Mouse (Mus musculus) forebrain, embryonic 16.5 days (tissue): ENCODE measurements at regions not wholly inside any gene's neighbourhood (a gene's known extent, or its start where the extent isn't known, plus 50 kb on each side); places are given as distances from the start of the nearest gene placed in this dataset.

Experiments
- ATAC-seq: fragments of 200-750 bp; cut with Nextera tagmentation; 2 replicates; pipeline ENCODE4 v1.8.0; 2017; ENCODE audit warnings: mild to moderate bottlenecking, moderate library complexity
- H3K27ac ChIP-seq: fragments of 300-500 bp; sonication (generic); 2 replicates; pipeline ENCODE4 v1.5.1; 2014; ENCODE audit warnings: low read length, control low read depth
- H3K27me3 ChIP-seq: fragments of 300-500 bp; sonication (generic); replicated peaks from 2 replicates; pipeline ENCODE4 v1.6.1; 2014; ENCODE audit warnings: low read length; ENCODE audit not compliant: control insufficient read depth, insufficient read depth
- H3K36me3 ChIP-seq: fragments of 300-500 bp; sonication (generic); 2 replicates; pipeline ENCODE4 v1.6.1; 2014; ENCODE audit not compliant: control insufficient read depth, insufficient read depth
- H3K4me1 ChIP-seq: fragments of 300-500 bp; sonication (generic); replicated peaks from 2 replicates; pipeline ENCODE4 v1.6.1; 2014; ENCODE audit warnings: low read length; ENCODE audit not compliant: control insufficient read depth, insufficient read depth
- H3K4me2 ChIP-seq: fragments of 300-500 bp; sonication (generic); 2 replicates; pipeline ENCODE4 v1.6.1; 2014; ENCODE audit warnings: mild to moderate bottlenecking, low read length, control low read depth
- H3K4me3 ChIP-seq: fragments of 300-500 bp; sonication (generic); replicated peaks from 2 replicates; pipeline ENCODE4 v1.5.1; 2014; ENCODE audit warnings: mild to moderate bottlenecking, low read length, control low read depth
- H3K9ac ChIP-seq: fragments of 300-500 bp; sonication (generic); replicated peaks from 2 replicates; pipeline ENCODE4 v1.6.1; 2014; ENCODE audit warnings: low read depth, low read length, control low read depth
- H3K9me3 ChIP-seq: fragments of 300-500 bp; sonication (generic); 2 replicates; pipeline ENCODE4 v1.6.1; 2016; ENCODE audit warnings: low read length; ENCODE audit not compliant: control insufficient read depth
- WGBS: fragments of 180-500 bp; shearing (Covaris S2); extraction: QIAGEN DNeasy Blood & Tissue Kit; methylation state at CpG from one replicate; pipeline ENCODE4 v1.1.7; 2014; 5-methylcytosine and 5-hydroxymethylcytosine counted together

- Histone ChIP-seq H3K9me3 (no peaks in the 10 kb centered on the region), H3K36me3 (no peaks in the 10 kb centered on the region), H3K27ac (peak overlapping the region; percentile 9), H3K4me2 (peak overlapping the region; percentile 48), H3K4me3 (peak overlapping the region; percentile 26), H3K9ac (peak overlapping the region; percentile 31; the same call in 1 of the 2 replicates), H3K27me3 (no peaks in the 10 kb centered on the region), H3K4me1 (peaks cover 9% of the 10 kb centered on the region; the same call in 1 of the 2 replicates)
- peak; percentile 96 for ATAC-seq
- 19% methylated on average over 20 of the region's 20 CpGs for WGBS
Measured at GRCm38 (mm10) chr3:121104571-121105407, 66.7 kb downstream of the Rwdd3 start.

GRCm38 (mm10) chr3:121102871-121103270, 68.6 kb downstream of the Rwdd3 start:
- H3K4me1 ChIP-seq, result peaks cover 9% of the 10 kb centered on the region; the same call in 1 of the 2 replicates
- peak overlapping the region; percentile 9; the same call in 1 of the 2 replicates for H3K9ac ChIP-seq
- no peak overlapping the region for H3K4me2 ChIP-seq
- 66% methylated on average over 11 of the region's 11 CpGs for WGBS
- no peaks in the 10 kb centered on the region for H3K27me3 ChIP-seq
- H3K36me3 ChIP-seq, result no peaks in the 10 kb centered on the region
- H3K9me3 ChIP-seq, result no peaks in the 10 kb centered on the region
- ATAC-seq, result no peak
- H3K4me3 ChIP-seq, result no peak overlapping the region
- H3K27ac ChIP-seq, result peak overlapping the region; percentile 64

DNA sequence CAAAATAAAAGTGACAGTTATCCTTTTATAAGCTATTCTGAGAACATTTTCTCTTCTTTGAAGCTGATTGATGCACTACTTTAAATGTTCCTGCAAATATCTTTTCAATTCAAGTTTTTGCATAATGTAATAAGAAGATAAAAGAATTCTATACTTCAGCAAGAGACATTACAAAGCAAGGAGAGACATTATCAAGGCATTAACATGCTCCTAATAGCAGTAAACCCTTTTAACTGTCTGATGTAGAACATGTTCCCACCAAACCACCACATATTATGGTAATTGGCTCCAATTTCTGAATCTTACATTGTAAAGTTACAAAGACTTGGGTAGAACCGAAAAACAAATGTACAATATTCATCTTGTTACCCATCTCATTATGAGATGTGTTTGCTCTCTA, 69.4 kb downstream of the Rwdd3 start:
- Histone ChIP-seq H3K4me2 (no peak overlapping the region), H3K27ac (no peak overlapping the region; the same call in 1 of the 2 replicates), H3K9me3 (no peaks in the 10 kb centered on the region), H3K4me1 (peaks cover 9% of the 10 kb centered on the region; the same call in 1 of the 2 replicates), H3K27me3 (no peaks in the 10 kb centered on the region), H3K36me3 (no peaks in the 10 kb centered on the region), H3K4me3 (no peak overlapping the region), H3K9ac (no peak overlapping the region)
- ATAC-seq, result peak; percentile 35
- 64% methylated on average over 1 of the region's 1 CpGs for WGBS

- H3K4me3 ChIP-seq, result no peak overlapping the region
- H3K9me3 ChIP-seq, result no peaks in the 10 kb centered on the region
- H3K27ac ChIP-seq, result peak overlapping the region; percentile 25; the same call in 1 of the 2 replicates
- no peak overlapping the region for H3K4me2 ChIP-seq
- H3K27me3 ChIP-seq, result no peaks in the 10 kb centered on the region
- H3K36me3 ChIP-seq, result no peaks in the 10 kb centered on the region
- H3K4me1 ChIP-seq, result peaks cover 9% of the 10 kb centered on the region; the same call in 1 of the 2 replicates
- no peak for ATAC-seq
- H3K9ac ChIP-seq, result no peak overlapping the region
- WGBS, result 36% methylated on average over 8 of the region's 8 CpGs
Measured at GRCm38 (mm10) chr3:121100211-121100860, 71.2 kb downstream of the Rwdd3 start.

DNA sequence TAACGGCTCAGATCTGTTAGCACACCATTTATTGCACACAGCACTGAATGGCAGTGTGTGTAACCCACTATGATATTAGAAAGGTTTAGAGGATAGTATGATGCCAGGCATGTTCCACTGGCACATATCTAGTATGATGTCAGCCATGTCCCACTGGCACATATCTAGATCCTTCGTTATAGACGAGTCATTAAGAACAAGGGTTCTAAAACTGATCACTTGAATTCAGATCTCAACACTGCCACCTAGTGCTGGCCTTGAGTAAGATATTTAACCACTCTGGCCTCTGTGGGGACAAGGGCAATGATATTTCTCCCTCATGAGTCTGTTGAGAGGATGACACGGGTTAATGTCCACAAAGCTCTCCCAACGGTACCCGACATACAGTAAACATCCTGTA, 78.0 kb downstream of the Rwdd3 start:
- Histone ChIP-seq H3K9me3 (no peaks in the 10 kb centered on the region), H3K4me2 (no peak overlapping the region), H3K36me3 (no peaks in the 10 kb centered on the region), H3K9ac (no peak overlapping the region), H3K27me3 (no peaks in the 10 kb centered on the region), H3K4me3 (no peak overlapping the region), H3K4me1 (no peaks in the 10 kb centered on the region), H3K27ac (no peak overlapping the region)
- peak; percentile 36; the same call in 1 of the 2 replicates for ATAC-seq
- WGBS, result 44% methylated on average over 6 of the region's 6 CpGs

- Histone ChIP-seq H3K4me1 (no peaks in the 10 kb centered on the region), H3K36me3 (no peaks in the 10 kb centered on the region), H3K9ac (no peak overlapping the region), H3K27ac (no peak overlapping the region), H3K9me3 (no peaks in the 10 kb centered on the region), H3K4me2 (no peak overlapping the region), H3K27me3 (no peaks in the 10 kb centered on the region), H3K4me3 (no peak overlapping the region)
- WGBS, result 50% methylated on average over 5 of the region's 5 CpGs
- ATAC-seq, result peak; percentile 63
Measured at GRCm38 (mm10) chr3:121088724-121089123, 82.8 kb downstream of the Rwdd3 start.

GRCm38 (mm10) chr3:121068676-121069075, 102.8 kb downstream of the Rwdd3 start:
- H3K4me3 ChIP-seq, result no peak overlapping the region
- H3K9me3 ChIP-seq, result no peaks in the 10 kb centered on the region
- ATAC-seq, result no peak
- no peaks in the 10 kb centered on the region for H3K27me3 ChIP-seq
- H3K4me1 ChIP-seq, result no peaks in the 10 kb centered on the region
- H3K4me2 ChIP-seq, result no peak overlapping the region
- 84% methylated on average over 5 of the region's 5 CpGs for WGBS
- H3K27ac ChIP-seq, result no peak overlapping the region
- no peaks in the 10 kb centered on the region for H3K36me3 ChIP-seq
- H3K9ac ChIP-seq, result no peak overlapping the region

GRCm38 (mm10) chr3:121035904-121036549, 135.5 kb downstream of the Rwdd3 start:
- Histone ChIP-seq H3K4me3 (no peak overlapping the region), H3K27ac (no peak overlapping the region), H3K27me3 (no peaks in the 10 kb centered on the region), H3K36me3 (no peaks in the 10 kb centered on the region), H3K4me2 (no peak overlapping the region), H3K9ac (no peak overlapping the region), H3K9me3 (no peaks in the 10 kb centered on the region), H3K4me1 (no peaks in the 10 kb centered on the region)
- 31% methylated on average over 9 of the region's 9 CpGs for WGBS
- ATAC-seq, result peak; percentile 63

- H3K36me3 ChIP-seq, result no peaks in the 10 kb centered on the region
- no peak overlapping the region for H3K4me3 ChIP-seq
- no peak overlapping the region for H3K4me2 ChIP-seq
- no peaks in the 10 kb centered on the region for H3K27me3 ChIP-seq
- ATAC-seq, result peak; percentile 65; the same call in 1 of the 2 replicates
- 40% methylated on average over 9 of the region's 9 CpGs for WGBS
- H3K27ac ChIP-seq, result no peak overlapping the region
- H3K9me3 ChIP-seq, result no peaks in the 10 kb centered on the region
- no peaks in the 10 kb centered on the region for H3K4me1 ChIP-seq
- H3K9ac ChIP-seq, result no peak overlapping the region
Measured at GRCm38 (mm10) chr3:121025546-121026157, 145.8 kb downstream of the Rwdd3 start.
